Mouse (Mus musculus): ENCODE measurements around the gene Gm20388. TPM values are rescaled to one million over a fixed set of nuclear protein-coding genes. Genes with fewer than 3 reads are reported as not detected.

The Gm20388 gene
- polyA plus RNA-seq, 1 experiment: 0.36 TPM

DNA sequence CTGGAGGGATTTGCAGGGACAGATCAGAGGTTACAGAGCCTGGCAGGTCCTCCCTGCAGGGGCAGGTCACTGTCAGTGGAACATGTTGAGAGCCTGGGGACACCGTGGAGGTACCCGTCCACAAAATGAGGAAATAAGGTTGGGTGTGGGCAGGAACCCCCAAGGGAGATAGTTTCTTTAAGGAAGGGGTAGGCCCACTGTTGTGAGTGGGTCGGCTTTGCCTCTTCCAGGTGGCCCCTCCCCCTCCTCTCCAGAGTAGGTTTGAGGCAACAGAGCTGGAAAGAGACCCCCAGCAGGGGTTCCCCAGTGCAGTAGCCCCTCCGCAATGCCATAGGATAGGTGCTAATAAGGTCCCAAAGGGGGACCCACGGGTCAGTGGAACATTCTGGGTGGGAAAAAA is 591.8 kb downstream of the Gm20388 start:
- Histone ChIP-seq H3K4me1 (ENCODE audit: control insufficient read depth) (peaks cover 96% of the 10 kb centered on the region), H3K4me3 (replicated peaks) (no peak overlapping the region), H3K27me3 (ENCODE audit: control insufficient read depth) (no peaks in the 10 kb centered on the region), H3K36me3 (ENCODE audit: control insufficient read depth) (peaks cover 92% of the 10 kb centered on the region), H3K9me3 (ENCODE audit: control insufficient read depth, low read length) (no peaks in the 10 kb centered on the region)
- no peak for TF ChIP-seq TAL1 (IDR thresholded peaks at IDR 0.05; ENCODE audit: low read length)
- no peak for TF ChIP-seq GATA1 (IDR thresholded peaks at IDR 0.05; ENCODE audit: low read length)

DNA sequence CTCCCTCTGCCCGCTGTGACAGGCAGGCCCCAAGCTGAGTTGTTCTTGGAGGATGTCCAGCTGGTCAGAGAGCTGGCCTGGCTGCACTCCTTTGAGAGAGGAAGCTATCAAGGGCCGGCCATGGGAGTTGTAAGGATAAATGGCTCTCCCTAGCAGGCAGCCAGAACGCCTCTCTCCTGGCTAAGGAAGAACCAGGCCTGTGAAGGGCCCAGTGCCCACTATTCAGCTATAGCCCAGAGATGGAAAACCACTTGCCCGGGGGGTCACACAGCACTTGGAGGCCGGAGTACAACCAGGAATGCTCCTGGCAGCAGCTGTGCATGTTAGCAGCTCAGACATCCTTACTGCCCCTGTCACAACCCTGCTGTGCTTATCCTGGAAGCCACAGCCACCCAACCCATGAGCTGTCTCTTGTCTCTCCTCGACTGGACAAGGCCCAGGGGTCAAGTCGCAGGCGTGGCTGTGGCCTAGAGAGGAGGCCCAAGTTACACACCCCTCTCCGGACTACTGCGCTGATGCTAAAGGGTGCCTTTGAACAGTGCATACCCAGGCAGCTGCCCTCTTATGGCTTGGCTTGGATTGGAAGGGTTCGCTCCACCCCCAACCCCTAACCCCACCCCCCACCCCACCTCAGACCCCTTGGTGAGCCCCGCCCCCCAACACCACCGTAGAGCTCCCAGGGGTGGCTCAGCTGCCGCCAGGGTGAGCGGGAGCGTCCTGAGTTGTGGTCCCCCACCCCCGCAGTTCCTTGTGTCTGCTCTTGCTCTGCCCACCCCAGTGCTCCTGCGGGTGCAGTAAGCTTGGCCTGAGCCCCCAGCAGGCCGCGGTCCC is 593.8 kb downstream of the Gm20388 start:
- Histone ChIP-seq H3K4me3 (replicated peaks) (peak overlapping the region; percentile 4), H3K4me1 (ENCODE audit: control insufficient read depth) (peaks cover 96% of the 10 kb centered on the region), H3K9me3 (ENCODE audit: control insufficient read depth, low read length) (no peaks in the 10 kb centered on the region), H3K27me3 (ENCODE audit: control insufficient read depth) (no peaks in the 10 kb centered on the region), H3K36me3 (ENCODE audit: control insufficient read depth) (peaks cover 92% of the 10 kb centered on the region)
- no peak for TF ChIP-seq GATA1 (IDR thresholded peaks at IDR 0.05; ENCODE audit: low read length)
- no peak for TF ChIP-seq TAL1 (IDR thresholded peaks at IDR 0.05; ENCODE audit: low read length)

DNA sequence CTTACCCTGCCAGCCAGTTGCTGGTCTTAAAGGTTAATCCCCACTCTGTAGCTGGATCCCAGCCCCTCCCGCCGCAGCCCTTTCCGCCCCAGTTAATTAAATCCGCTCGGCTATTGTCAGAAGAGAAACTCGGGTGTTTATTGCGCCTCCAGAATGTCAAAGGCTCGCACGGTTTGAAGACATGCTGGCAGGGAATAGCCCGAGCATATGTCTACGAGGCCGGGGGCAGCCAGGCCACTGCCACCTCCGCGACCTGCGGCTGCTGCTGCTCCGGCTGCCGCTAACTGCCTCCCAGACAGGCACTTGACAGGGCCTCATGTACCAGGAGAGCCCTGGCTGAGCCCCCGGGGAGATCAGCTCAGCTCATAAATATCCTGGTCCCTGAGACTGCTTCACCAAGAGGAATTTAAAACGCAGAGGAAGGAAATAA is 594.5 kb downstream of the Gm20388 start:
- Histone ChIP-seq H3K4me3 (replicated peaks) (no peak overlapping the region), H3K36me3 (ENCODE audit: control insufficient read depth) (peaks cover 92% of the 10 kb centered on the region)

DNA sequence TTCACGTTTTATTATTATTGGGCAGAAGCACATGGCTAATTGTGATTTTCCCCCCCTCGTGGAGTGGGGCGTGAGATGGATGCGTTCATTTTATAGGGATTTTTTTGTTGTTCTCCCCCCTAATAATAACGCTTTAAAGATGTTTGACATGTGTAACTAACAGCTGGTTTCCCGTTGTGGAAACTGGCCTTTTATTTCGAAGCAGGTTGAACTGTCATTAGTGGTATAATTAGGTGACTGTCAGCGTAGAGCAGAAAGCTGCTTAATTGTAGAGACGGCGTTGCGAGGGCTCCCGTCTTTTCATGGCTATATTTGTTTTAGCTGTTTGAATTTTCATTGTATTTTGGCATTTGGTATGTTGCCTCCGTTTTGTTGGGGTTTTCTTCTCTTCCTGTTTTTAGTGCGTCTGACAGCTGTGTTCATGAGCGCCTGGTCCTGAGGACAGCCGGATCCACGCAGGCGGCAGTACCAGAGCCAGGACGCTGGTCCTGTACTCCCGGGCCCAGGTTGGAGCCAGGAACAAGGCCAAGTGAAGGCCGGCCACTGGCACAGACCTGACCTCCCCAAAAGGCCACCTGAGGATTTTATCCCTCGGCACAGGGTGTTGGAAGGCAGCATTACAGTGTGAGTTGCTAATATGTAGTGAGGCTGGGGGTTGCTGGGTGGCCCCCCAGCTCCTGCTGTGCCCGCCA is 595.1 kb downstream of the Gm20388 start:
- Histone ChIP-seq H3K4me3 (replicated peaks) (no peak overlapping the region), H3K27me3 (ENCODE audit: control insufficient read depth) (no peaks in the 10 kb centered on the region), H3K4me1 (ENCODE audit: control insufficient read depth) (peaks cover 94% of the 10 kb centered on the region), H3K36me3 (ENCODE audit: control insufficient read depth) (peaks cover 89% of the 10 kb centered on the region), H3K9me3 (ENCODE audit: control insufficient read depth, low read length) (no peaks in the 10 kb centered on the region)
- no peak for TF ChIP-seq TAL1 (IDR thresholded peaks at IDR 0.05; ENCODE audit: low read length)
- no peak for TF ChIP-seq GATA1 (IDR thresholded peaks at IDR 0.05; ENCODE audit: low read length)

More for the DNA sequence above, 594.5 kb downstream of the Gm20388 start:
- TF ChIP-seq TAL1 (IDR thresholded peaks at IDR 0.05; ENCODE audit: low read length): no peak
- TF ChIP-seq GATA1 (IDR thresholded peaks at IDR 0.05; ENCODE audit: low read length): no peak
- Histone ChIP-seq H3K4me1 (ENCODE audit: control insufficient read depth) (peaks cover 96% of the 10 kb centered on the region), H3K9me3 (ENCODE audit: control insufficient read depth, low read length) (no peaks in the 10 kb centered on the region), H3K27me3 (ENCODE audit: control insufficient read depth) (no peaks in the 10 kb centered on the region)

DNA sequence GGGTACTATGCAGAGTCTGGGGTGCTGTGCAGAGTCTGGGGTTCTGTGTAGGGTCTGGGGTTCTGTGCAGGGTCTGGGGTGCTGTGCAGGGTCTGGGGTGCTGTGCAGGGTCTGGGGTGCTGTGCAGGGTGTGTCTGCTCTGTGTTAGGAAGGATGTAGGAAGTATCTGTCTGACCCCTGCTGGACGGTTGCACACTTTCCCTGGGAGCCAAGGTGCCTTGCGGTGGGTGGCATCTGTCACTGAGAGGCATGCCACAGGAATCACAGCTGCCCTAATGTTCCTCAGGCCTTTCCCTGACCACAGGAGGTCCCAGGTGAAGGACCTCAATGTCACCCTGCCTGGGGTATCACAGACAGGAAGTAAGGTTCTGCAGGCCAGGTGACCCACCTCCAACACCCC is 595.9 kb downstream of the Gm20388 start:
- no peaks in the 10 kb centered on the region for H3K9me3 ChIP-seq (ENCODE audit: control insufficient read depth, low read length)
- H3K4me3 ChIP-seq (replicated peaks): no peak overlapping the region
- H3K27me3 ChIP-seq (ENCODE audit: control insufficient read depth): no peaks in the 10 kb centered on the region
- H3K4me1 ChIP-seq (ENCODE audit: control insufficient read depth): peaks cover 94% of the 10 kb centered on the region
- TF ChIP-seq GATA1 (IDR thresholded peaks at IDR 0.05; ENCODE audit: low read length): no peak
- TF ChIP-seq TAL1 (IDR thresholded peaks at IDR 0.05; ENCODE audit: low read length): no peak
- peaks cover 89% of the 10 kb centered on the region for H3K36me3 ChIP-seq (ENCODE audit: control insufficient read depth)

DNA sequence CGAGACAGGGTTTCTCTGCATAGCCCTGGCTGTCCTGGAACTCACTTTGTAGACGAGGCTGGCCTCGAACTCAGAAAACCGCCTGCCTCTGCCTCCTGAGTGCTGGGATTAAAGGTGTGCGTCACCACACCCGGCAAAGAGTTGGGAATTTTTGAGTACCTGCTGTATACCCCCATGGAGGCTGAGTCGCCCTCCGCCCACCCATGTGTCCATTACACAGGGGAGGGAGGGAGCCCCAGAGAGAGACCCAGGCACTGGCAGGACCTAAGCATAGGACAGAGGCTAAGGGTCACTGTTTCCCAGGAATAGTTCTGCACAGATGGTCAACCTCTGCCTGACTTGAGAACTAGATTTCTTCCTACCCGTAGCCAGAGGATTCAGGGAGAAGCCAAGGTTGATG is 596.6 kb downstream of the Gm20388 start:
- no peaks in the 10 kb centered on the region for H3K27me3 ChIP-seq (ENCODE audit: control insufficient read depth)
- peaks cover 94% of the 10 kb centered on the region for H3K36me3 ChIP-seq (ENCODE audit: control insufficient read depth)
- TF ChIP-seq GATA1 (IDR thresholded peaks at IDR 0.05; ENCODE audit: low read length): no peak
- TF ChIP-seq TAL1 (IDR thresholded peaks at IDR 0.05; ENCODE audit: low read length): no peak
- H3K4me3 ChIP-seq (replicated peaks): no peak overlapping the region
- peaks cover 96% of the 10 kb centered on the region for H3K4me1 ChIP-seq (ENCODE audit: control insufficient read depth)
- H3K9me3 ChIP-seq (ENCODE audit: control insufficient read depth, low read length): no peaks in the 10 kb centered on the region

DNA sequence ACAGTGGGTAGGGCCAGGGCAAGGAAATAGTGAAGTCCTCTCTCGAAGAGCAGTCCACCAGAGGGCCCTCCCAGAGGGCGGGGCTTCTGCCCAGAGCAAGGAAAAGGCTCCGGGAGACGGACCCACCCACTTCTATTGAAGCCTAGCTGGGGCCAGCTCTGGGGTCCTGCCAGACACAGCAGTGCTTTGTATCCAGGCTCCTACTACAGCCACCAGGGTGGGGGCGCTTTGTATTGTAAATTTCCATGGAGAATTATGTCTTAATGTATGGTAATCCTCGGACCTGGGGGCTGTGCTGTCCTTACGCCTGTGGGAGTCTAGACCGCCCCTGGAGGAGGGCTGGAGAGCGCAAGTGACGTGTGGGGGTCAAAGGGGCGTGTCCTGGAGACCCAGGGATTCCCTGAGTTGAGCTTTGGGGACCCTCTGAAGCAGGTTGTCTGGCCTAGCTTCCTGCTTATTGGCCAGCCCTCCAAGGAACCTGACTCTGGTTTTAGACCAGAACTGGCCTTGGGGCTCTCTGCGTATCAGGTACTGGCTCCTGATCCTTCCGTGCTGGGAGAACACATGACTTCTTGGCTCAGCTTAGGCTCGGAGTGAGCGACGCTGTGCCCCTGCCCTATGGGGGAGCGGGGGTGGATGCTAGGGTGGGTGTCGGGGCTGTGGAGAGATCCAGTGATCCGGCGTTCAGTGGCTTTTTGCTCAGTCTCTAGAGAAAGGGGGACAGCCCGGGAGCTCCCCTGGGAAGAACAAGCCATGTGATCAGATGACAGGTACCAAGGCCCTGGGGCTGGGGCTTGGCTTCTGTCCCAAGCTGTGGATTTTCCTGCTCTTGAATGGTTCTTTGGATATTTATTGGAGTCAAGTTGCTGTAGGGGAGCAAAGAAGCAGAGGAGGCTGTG is 598.7 kb downstream of the Gm20388 start:
- H3K4me3 ChIP-seq (replicated peaks): peak overlapping the region; percentile 25
- peaks cover 95% of the 10 kb centered on the region for H3K36me3 ChIP-seq (ENCODE audit: control insufficient read depth)
- TF ChIP-seq GATA1 (IDR thresholded peaks at IDR 0.05; ENCODE audit: low read length): no peak
- no peak for TF ChIP-seq TAL1 (IDR thresholded peaks at IDR 0.05; ENCODE audit: low read length)
- H3K27me3 ChIP-seq (ENCODE audit: control insufficient read depth): no peaks in the 10 kb centered on the region
- peaks cover 95% of the 10 kb centered on the region for H3K4me1 ChIP-seq (ENCODE audit: control insufficient read depth)
- no peaks in the 10 kb centered on the region for H3K9me3 ChIP-seq (ENCODE audit: control insufficient read depth, low read length)

DNA sequence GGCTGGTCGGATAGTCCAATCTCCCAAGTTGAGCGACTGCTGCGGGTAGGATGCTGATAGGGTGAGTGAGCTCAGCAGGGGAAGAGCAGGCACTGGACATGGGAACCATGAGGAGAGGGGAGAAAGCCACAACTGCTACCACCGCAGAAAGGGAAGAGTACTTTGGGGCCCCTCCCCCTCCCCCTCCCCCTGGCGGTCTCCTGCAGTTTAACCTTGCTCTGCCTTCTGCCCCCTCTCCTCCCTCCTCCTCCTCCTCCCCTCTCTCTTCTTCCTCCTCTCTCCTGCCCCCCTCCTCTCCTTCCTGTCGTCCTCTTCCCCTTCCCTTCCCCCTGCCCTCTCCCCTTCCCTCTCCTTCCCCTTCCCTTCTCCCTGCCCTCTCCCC is 599.4 kb downstream of the Gm20388 start:
- H3K36me3 ChIP-seq (ENCODE audit: control insufficient read depth): peaks cover 95% of the 10 kb centered on the region
- no peak overlapping the region for H3K4me3 ChIP-seq (replicated peaks)

More for the DNA sequence above, 599.4 kb downstream of the Gm20388 start:
- Histone ChIP-seq H3K9me3 (ENCODE audit: control insufficient read depth, low read length) (no peaks in the 10 kb centered on the region), H3K27me3 (ENCODE audit: control insufficient read depth) (no peaks in the 10 kb centered on the region), H3K4me1 (ENCODE audit: control insufficient read depth) (peaks cover 93% of the 10 kb centered on the region)
- no peak for TF ChIP-seq TAL1 (IDR thresholded peaks at IDR 0.05; ENCODE audit: low read length)
- no peak for TF ChIP-seq GATA1 (IDR thresholded peaks at IDR 0.05; ENCODE audit: low read length)

Measured in erythroblast, embryonic 14.5 days (primary cell).